Mouse (Mus musculus) lung, adult 2 months (tissue): ENCODE measurements around the gene Ikzf1.

Source experiments
- CTCF ChIP-seq: fragments of 200-500 bp; IDR thresholded peaks from 2 replicates; pipeline ENCODE4 v1.5.1; 2011; ENCODE audit warnings: mild to moderate bottlenecking, low read length, control low read depth; ENCODE audit not compliant: insufficient read depth
- POLR2A ChIP-seq: fragments of 200-500 bp; IDR thresholded peaks from 2 replicates; pipeline ENCODE4 v1.6.1; 2011; ENCODE audit warnings: low read depth, mild to moderate bottlenecking, control low read depth, low read length, borderline replicate concordance; ENCODE audit errors: extremely low read depth

DNA sequence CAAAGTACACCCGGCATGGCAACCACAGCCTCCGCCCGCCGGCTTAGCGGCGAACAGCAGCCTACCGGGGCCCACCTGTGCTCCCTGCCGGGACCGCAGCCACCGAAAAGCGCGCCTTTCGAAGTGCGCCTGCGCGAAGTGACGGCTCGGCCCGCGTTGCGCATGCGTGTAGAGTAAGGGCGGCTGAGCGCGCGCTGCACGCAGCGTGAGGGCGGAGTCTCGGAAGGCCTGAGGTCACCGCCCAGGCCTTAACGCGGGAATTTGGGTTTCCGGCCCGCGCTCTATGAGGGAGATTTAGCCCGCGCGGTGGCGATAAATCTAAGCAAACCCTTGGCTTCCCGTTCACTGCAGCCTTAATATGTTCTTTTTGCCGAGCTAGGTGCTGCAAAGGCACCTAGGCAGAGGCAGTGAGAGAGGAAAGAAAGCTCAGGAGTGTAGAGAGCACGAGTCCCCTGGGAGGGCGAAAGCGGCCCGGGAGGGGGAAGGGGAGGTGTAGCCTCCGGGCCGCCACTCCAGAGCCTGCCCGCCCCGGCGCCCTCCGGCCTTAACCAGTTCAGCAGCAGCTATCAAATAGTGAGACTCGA, 124.1 kb downstream of the Ikzf1 start, which contains the start of gene Fignl1:
- TF ChIP-seq POLR2A (peak; percentile 46; the same call in 1 of the 2 replicates), CTCF (0 out of 2 replicates have a peak, but pooled peaks have one; percentile 6)
